Mouse (Mus musculus): ENCODE measurements around the gene Akt1. TPM values are rescaled to one million over a fixed set of nuclear protein-coding genes. Genes with fewer than 3 reads are reported as not detected.

The Akt1 gene
- polyA plus RNA-seq, 1 experiment from 2014 or later = 139 TPM

GRCm38 (mm10) chr12:112658619-112659018 lies 16.1 kb downstream of the Akt1 start:
- no peaks in the 10 kb centered on the region for H3K9me3 ChIP-seq (replicated peaks)
- peak overlapping the region; percentile 28; the same call in 1 of the 2 replicates for H3K27ac ChIP-seq
- no peak overlapping the region for H3K4me2 ChIP-seq
- ATAC-seq (replicated peaks; ENCODE audit: insufficient number of reproducible peaks, insufficient read depth, low FRiP score, low read depth) = no peak
- peaks cover 76% of the 10 kb centered on the region for H3K4me1 ChIP-seq (replicated peaks)
- H3K9ac ChIP-seq = no peak overlapping the region; the same call in 1 of the 2 replicates
- H3K4me3 ChIP-seq = no peak overlapping the region
- peaks cover 75% of the 10 kb centered on the region for H3K36me3 ChIP-seq
- whole genome bisulfite sequencing = 75% methylated on average over 7 of the region's 7 CpGs
- no peaks in the 10 kb centered on the region for H3K27me3 ChIP-seq

GRCm38 (mm10) chr12:112654076-112654475 lies 20.6 kb downstream of the Akt1 start:
- no peak for ATAC-seq (replicated peaks; ENCODE audit: insufficient number of reproducible peaks, insufficient read depth, low FRiP score, low read depth)
- peak overlapping the region; percentile 82 for H3K27ac ChIP-seq
- no peak overlapping the region for H3K4me2 ChIP-seq

GRCm38 (mm10) chr12:112653157-112653824 lies 21.4 kb downstream of the Akt1 start:
- peak; percentile 58 for ATAC-seq (replicated peaks; ENCODE audit: insufficient number of reproducible peaks, insufficient read depth, low FRiP score, low read depth)

More at GRCm38 (mm10) chr12:112654076-112654475, 20.6 kb downstream of the Akt1 start:
- Histone ChIP-seq H3K36me3 (peaks cover 76% of the 10 kb centered on the region), H3K4me3 (no peak overlapping the region), H3K27me3 (no peaks in the 10 kb centered on the region), H3K4me1 (replicated peaks) (peaks cover 36% of the 10 kb centered on the region), H3K9me3 (replicated peaks) (no peaks in the 10 kb centered on the region), H3K9ac (no peak overlapping the region)
- 87% methylated on average over 5 of the region's 5 CpGs for WGBS

GRCm38 (mm10) chr12:112651778-112652439 lies 22.8 kb downstream of the Akt1 start:
- no peaks in the 10 kb centered on the region for H3K9me3 ChIP-seq (replicated peaks)
- no peak overlapping the region for H3K4me3 ChIP-seq
- H3K4me2 ChIP-seq = no peak overlapping the region
- ATAC-seq (replicated peaks; ENCODE audit: insufficient number of reproducible peaks, insufficient read depth, low FRiP score, low read depth) = no peak
- H3K27ac ChIP-seq = no peak overlapping the region
- 76% methylated on average over 5 of the region's 5 CpGs for WGBS
- peaks cover 74% of the 10 kb centered on the region for H3K36me3 ChIP-seq
- H3K4me1 ChIP-seq (replicated peaks) = peaks cover 25% of the 10 kb centered on the region
- H3K27me3 ChIP-seq = no peaks in the 10 kb centered on the region
- no peak overlapping the region for H3K9ac ChIP-seq

More at GRCm38 (mm10) chr12:112653157-112653824, 21.4 kb downstream of the Akt1 start:
- Histone ChIP-seq H3K4me1 (replicated peaks) (peaks cover 28% of the 10 kb centered on the region), H3K27ac (peak overlapping the region; percentile 82), H3K27me3 (no peaks in the 10 kb centered on the region), H3K4me3 (no peak overlapping the region), H3K4me2 (no peak overlapping the region), H3K9ac (no peak overlapping the region), H3K9me3 (replicated peaks) (no peaks in the 10 kb centered on the region), H3K36me3 (peaks cover 76% of the 10 kb centered on the region)
- 25% methylated on average over 7 of the region's 7 CpGs for WGBS

- H3K36me3 ChIP-seq = peaks cover 41% of the 10 kb centered on the region; the same call in 1 of the 2 replicates
- 88% methylated on average over 5 of the region's 5 CpGs for WGBS
- no peak overlapping the region for H3K4me2 ChIP-seq
- H3K9me3 ChIP-seq (replicated peaks) = no peaks in the 10 kb centered on the region
- no peak for ATAC-seq (replicated peaks; ENCODE audit: insufficient number of reproducible peaks, insufficient read depth, low FRiP score, low read depth)
- H3K27me3 ChIP-seq = no peaks in the 10 kb centered on the region
- peaks cover 25% of the 10 kb centered on the region for H3K4me1 ChIP-seq (replicated peaks)
- no peak overlapping the region for H3K27ac ChIP-seq
- no peak overlapping the region for H3K4me3 ChIP-seq
- H3K9ac ChIP-seq = no peak overlapping the region
Observed at GRCm38 (mm10) chr12:112648081-112648480, 26.6 kb downstream of the Akt1 start.

GRCm38 (mm10) chr12:112646139-112646538 lies 28.5 kb downstream of the Akt1 start:
- 56% methylated on average over 6 of the region's 6 CpGs for WGBS
- no peak overlapping the region for H3K27ac ChIP-seq
- peaks cover 27% of the 10 kb centered on the region; the same call in 1 of the 2 replicates for H3K36me3 ChIP-seq
- H3K4me2 ChIP-seq = peak overlapping the region; percentile 96
- peak overlapping the region; percentile 86 for H3K4me3 ChIP-seq
- H3K9me3 ChIP-seq (replicated peaks) = no peaks in the 10 kb centered on the region
- ATAC-seq (replicated peaks; ENCODE audit: insufficient number of reproducible peaks, insufficient read depth, low FRiP score, low read depth) = no peak
- H3K9ac ChIP-seq = peak overlapping the region; percentile 78; the same call in 1 of the 2 replicates
- H3K4me1 ChIP-seq (replicated peaks) = peaks cover 23% of the 10 kb centered on the region
- H3K27me3 ChIP-seq = no peaks in the 10 kb centered on the region

- peak overlapping the region; percentile 86 for H3K4me3 ChIP-seq
- H3K27me3 ChIP-seq = no peaks in the 10 kb centered on the region
- peaks cover 23% of the 10 kb centered on the region for H3K4me1 ChIP-seq (replicated peaks)
- under 1% methylated on average over 75 of the region's 75 CpGs for WGBS
- ATAC-seq (replicated peaks; ENCODE audit: insufficient number of reproducible peaks, insufficient read depth, low FRiP score, low read depth) = peak; percentile 19
- H3K9me3 ChIP-seq (replicated peaks) = no peaks in the 10 kb centered on the region
- H3K4me2 ChIP-seq = peak overlapping the region; percentile 96
- peak overlapping the region; percentile 82 for H3K27ac ChIP-seq
- H3K9ac ChIP-seq = peak overlapping the region; percentile 78
- peaks cover 28% of the 10 kb centered on the region; the same call in 1 of the 2 replicates for H3K36me3 ChIP-seq
Observed at GRCm38 (mm10) chr12:112644855-112645506, 29.7 kb downstream of the Akt1 start.

GRCm38 (mm10) chr12:112644180-112644854 lies 30.4 kb downstream of the Akt1 start, which contains the start of gene Siva1:
Siva1 (plus strand) TSS chr12:112644679.
- WGBS = 2% methylated on average over 44 of the region's 46 CpGs
- H3K27me3 ChIP-seq = no peaks in the 10 kb centered on the region
- peaks cover 23% of the 10 kb centered on the region for H3K4me1 ChIP-seq (replicated peaks)
- peak within 1 kb of the TSS; percentile 96 for H3K4me2 ChIP-seq
- no peaks in the 10 kb centered on the region for H3K9me3 ChIP-seq (replicated peaks)
- peak; percentile 98 for ATAC-seq (replicated peaks; ENCODE audit: insufficient number of reproducible peaks, insufficient read depth, low FRiP score, low read depth)
- peak within 1 kb of the TSS; percentile 78 for H3K9ac ChIP-seq
- H3K36me3 ChIP-seq = peaks cover 28% of the 10 kb centered on the region; the same call in 1 of the 2 replicates
- peak within 1 kb of the TSS; percentile 82 for H3K27ac ChIP-seq
- H3K4me3 ChIP-seq = peak within 1 kb of the TSS; percentile 86

GRCm38 (mm10) chr12:112643126-112643525 lies 31.6 kb downstream of the Akt1 start:
- H3K27me3 ChIP-seq = no peaks in the 10 kb centered on the region
- no peak overlapping the region for H3K4me2 ChIP-seq
- 83% methylated on average over 6 of the region's 6 CpGs for WGBS
- H3K4me1 ChIP-seq (replicated peaks) = peaks cover 23% of the 10 kb centered on the region
- no peaks in the 10 kb centered on the region for H3K9me3 ChIP-seq (replicated peaks)
- ATAC-seq (replicated peaks; ENCODE audit: insufficient number of reproducible peaks, insufficient read depth, low FRiP score, low read depth) = no peak
- no peak overlapping the region for H3K9ac ChIP-seq
- H3K36me3 ChIP-seq = peaks cover 17% of the 10 kb centered on the region; the same call in 1 of the 2 replicates
- H3K4me3 ChIP-seq = no peak overlapping the region
- H3K27ac ChIP-seq = no peak overlapping the region

- H3K27ac ChIP-seq = no peak overlapping the region
- ATAC-seq (replicated peaks; ENCODE audit: insufficient number of reproducible peaks, insufficient read depth, low FRiP score, low read depth) = no peak
- WGBS = 82% methylated on average over 10 of the region's 10 CpGs
- no peaks in the 10 kb centered on the region for H3K9me3 ChIP-seq (replicated peaks)
- H3K4me3 ChIP-seq = no peak overlapping the region
- H3K4me1 ChIP-seq (replicated peaks) = peaks cover 7% of the 10 kb centered on the region
- no peak overlapping the region for H3K9ac ChIP-seq
- no peaks in the 10 kb centered on the region for H3K27me3 ChIP-seq
- H3K36me3 ChIP-seq = peaks cover 13% of the 10 kb centered on the region; the same call in 1 of the 2 replicates
- H3K4me2 ChIP-seq = no peak overlapping the region
Observed at GRCm38 (mm10) chr12:112639526-112639925, 35.2 kb downstream of the Akt1 start.
